Mouse (Mus musculus): ENCODE measurements around the gene Ubtf. TPM values are rescaled to one million over a fixed set of nuclear protein-coding genes. Genes with fewer than 3 reads are reported as not detected.

Ubtf gene
- polyA plus RNA-seq, 1 experiment from 2014 or later: 50.9 TPM

- Histone ChIP-seq H3K9me3 (replicated peaks) (no peaks in the 10 kb centered on the region), H3K9ac (peak overlapping the region; percentile 46), H3K4me1 (replicated peaks) (peaks cover 58% of the 10 kb centered on the region), H3K27me3 (no peaks in the 10 kb centered on the region), H3K36me3 (replicated peaks) (peaks cover 89% of the 10 kb centered on the region), H3K4me2 (peak overlapping the region; percentile 78), H3K4me3 (replicated peaks) (peak overlapping the region; percentile 55), H3K27ac (replicated peaks) (peak overlapping the region; percentile 74)
- peak; percentile 92 for ATAC-seq (ENCODE audit: insufficient read depth)
- WGBS (ENCODE audit: insufficient replicate concordance): under 1% methylated on average over 27 of the region's 27 CpGs
Measured at GRCm38 (mm10) chr11:102308979-102309378, 10.6 kb downstream of the Ubtf start.

GRCm38 (mm10) chr11:102308104-102308503 lies 11.4 kb downstream of the Ubtf start:
- Histone ChIP-seq H3K4me1 (replicated peaks) (peaks cover 56% of the 10 kb centered on the region), H3K9ac (no peak overlapping the region), H3K36me3 (replicated peaks) (peaks cover 80% of the 10 kb centered on the region), H3K4me2 (no peak overlapping the region), H3K27ac (replicated peaks) (no peak overlapping the region), H3K4me3 (replicated peaks) (no peak overlapping the region), H3K27me3 (no peaks in the 10 kb centered on the region), H3K9me3 (replicated peaks) (no peaks in the 10 kb centered on the region)
- no peak for ATAC-seq (ENCODE audit: insufficient read depth)
- WGBS (ENCODE audit: insufficient replicate concordance): 64% methylated on average over 9 of the region's 9 CpGs

- no peak overlapping the region for H3K4me2 ChIP-seq
- no peak overlapping the region for H3K27ac ChIP-seq (replicated peaks)
- no peaks in the 10 kb centered on the region for H3K9me3 ChIP-seq (replicated peaks)
- ATAC-seq (ENCODE audit: insufficient read depth): no peak
- no peak overlapping the region for H3K4me3 ChIP-seq (replicated peaks)
- H3K27me3 ChIP-seq: no peaks in the 10 kb centered on the region
- peaks cover 29% of the 10 kb centered on the region for H3K4me1 ChIP-seq (replicated peaks)
- H3K36me3 ChIP-seq (replicated peaks): peaks cover 53% of the 10 kb centered on the region
- 58% methylated on average over 3 of the region's 3 CpGs for WGBS (ENCODE audit: insufficient replicate concordance)
- H3K9ac ChIP-seq: no peak overlapping the region
Measured at GRCm38 (mm10) chr11:102305359-102305758, 14.2 kb downstream of the Ubtf start.

- Histone ChIP-seq H3K27ac (replicated peaks) (no peak overlapping the region), H3K4me2 (no peak overlapping the region), H3K4me1 (replicated peaks) (peaks cover 22% of the 10 kb centered on the region), H3K27me3 (no peaks in the 10 kb centered on the region), H3K36me3 (replicated peaks) (peaks cover 40% of the 10 kb centered on the region), H3K9ac (no peak overlapping the region), H3K9me3 (replicated peaks) (no peaks in the 10 kb centered on the region), H3K4me3 (replicated peaks) (no peak overlapping the region)
- no peak for ATAC-seq (ENCODE audit: insufficient read depth)
- 66% methylated on average over 2 of the region's 2 CpGs for WGBS (ENCODE audit: insufficient replicate concordance)
Measured at GRCm38 (mm10) chr11:102304141-102304540, 15.4 kb downstream of the Ubtf start.

- no peaks in the 10 kb centered on the region for H3K36me3 ChIP-seq (replicated peaks)
- H3K27me3 ChIP-seq: no peaks in the 10 kb centered on the region
- no peak overlapping the region for H3K4me2 ChIP-seq
- no peaks in the 10 kb centered on the region for H3K9me3 ChIP-seq (replicated peaks)
- 9% methylated on average over 1 of the region's 1 CpGs for WGBS (ENCODE audit: insufficient replicate concordance)
- H3K4me1 ChIP-seq (replicated peaks): peaks cover 36% of the 10 kb centered on the region
- no peak overlapping the region for H3K27ac ChIP-seq (replicated peaks)
- no peak overlapping the region for H3K4me3 ChIP-seq (replicated peaks)
- no peak overlapping the region for H3K9ac ChIP-seq
- no peak for ATAC-seq (ENCODE audit: insufficient read depth)
Measured at GRCm38 (mm10) chr11:102299839-102300238, 19.7 kb downstream of the Ubtf start.

- peak overlapping the region; percentile 97 for H3K27ac ChIP-seq (replicated peaks)
- peak; percentile 36 for ATAC-seq (ENCODE audit: insufficient read depth)
- peak overlapping the region; percentile 78 for H3K9ac ChIP-seq
- 17% methylated on average over 27 of the region's 27 CpGs for WGBS (ENCODE audit: insufficient replicate concordance)
- peak overlapping the region; percentile 95 for H3K4me2 ChIP-seq
- H3K4me1 ChIP-seq (replicated peaks): peaks cover 47% of the 10 kb centered on the region
- peak overlapping the region; percentile 83 for H3K4me3 ChIP-seq (replicated peaks)
- peaks cover 18% of the 10 kb centered on the region for H3K36me3 ChIP-seq (replicated peaks)
- no peaks in the 10 kb centered on the region for H3K27me3 ChIP-seq
- H3K9me3 ChIP-seq (replicated peaks): no peaks in the 10 kb centered on the region
Measured at GRCm38 (mm10) chr11:102297577-102298556, 21.7 kb downstream of the Ubtf start.

GRCm38 (mm10) chr11:102296491-102297472 lies 22.8 kb downstream of the Ubtf start, which contains the start of gene Atxn7l3:
Atxn7l3 (minus strand) TSS chr11:102296631.
- H3K27me3 ChIP-seq: no peaks in the 10 kb centered on the region

GRCm38 (mm10) chr11:102295598-102296471 lies 23.7 kb downstream of the Ubtf start:
- H3K27ac ChIP-seq (replicated peaks): peak overlapping the region; percentile 97
- peak overlapping the region; percentile 83 for H3K4me3 ChIP-seq (replicated peaks)
- H3K36me3 ChIP-seq (replicated peaks): peaks cover 38% of the 10 kb centered on the region
- H3K4me2 ChIP-seq: peak overlapping the region; percentile 95
- H3K9me3 ChIP-seq (replicated peaks): no peaks in the 10 kb centered on the region
- H3K9ac ChIP-seq: peak overlapping the region; percentile 88
- H3K4me1 ChIP-seq (replicated peaks): peaks cover 50% of the 10 kb centered on the region
- peak; percentile 2; the same call in 1 of the 2 replicates for ATAC-seq (ENCODE audit: insufficient read depth)
- WGBS (ENCODE audit: insufficient replicate concordance): under 1% methylated on average over 58 of the region's 73 CpGs
- no peaks in the 10 kb centered on the region for H3K27me3 ChIP-seq

More at GRCm38 (mm10) chr11:102296491-102297472, 22.8 kb downstream of the Ubtf start, which contains the start of gene Atxn7l3:
- ATAC-seq (ENCODE audit: insufficient read depth): peak; percentile 92
- Histone ChIP-seq H3K27ac (replicated peaks) (peak within 1 kb of the TSS; percentile 97), H3K4me1 (replicated peaks) (peaks cover 47% of the 10 kb centered on the region), H3K4me3 (replicated peaks) (peak within 1 kb of the TSS; percentile 83), H3K36me3 (replicated peaks) (peaks cover 28% of the 10 kb centered on the region), H3K4me2 (peak within 1 kb of the TSS; percentile 95), H3K9me3 (replicated peaks) (no peaks in the 10 kb centered on the region), H3K9ac (peak within 1 kb of the TSS; percentile 88)
- WGBS (ENCODE audit: insufficient replicate concordance): under 1% methylated on average over 111 of the region's 125 CpGs

GRCm38 (mm10) chr11:102294887-102295597 lies 24.5 kb downstream of the Ubtf start:
- peaks cover 46% of the 10 kb centered on the region for H3K36me3 ChIP-seq (replicated peaks)
- no peak for ATAC-seq (ENCODE audit: insufficient read depth)

More at GRCm38 (mm10) chr11:102294887-102295597, 24.5 kb downstream of the Ubtf start:
- H3K4me2 ChIP-seq: peak overlapping the region; percentile 95
- H3K9ac ChIP-seq: peak overlapping the region; percentile 88
- no peaks in the 10 kb centered on the region for H3K9me3 ChIP-seq (replicated peaks)
- peak overlapping the region; percentile 97 for H3K27ac ChIP-seq (replicated peaks)
- H3K27me3 ChIP-seq: no peaks in the 10 kb centered on the region
- H3K4me1 ChIP-seq (replicated peaks): peaks cover 51% of the 10 kb centered on the region
- 83% methylated on average over 12 of the region's 12 CpGs for WGBS (ENCODE audit: insufficient replicate concordance)
- H3K4me3 ChIP-seq (replicated peaks): peak overlapping the region; percentile 83
